Mouse (Mus musculus) liver, embryonic 14.5 days (tissue): ENCODE data around the gene Gxylt1.

Experiments
- CTCF ChIP-seq: IDR thresholded peaks from 2 replicates; pipeline ENCODE4 v1.5.1; 2016; ENCODE audit warnings: antibody characterized with exemption, low read depth, control low read depth
- EP300 ChIP-seq: IDR thresholded peaks from 2 replicates; pipeline ENCODE4 v1.6.1; 2016; ENCODE audit warnings: antibody characterized with exemption, low read depth

GRCm38 (mm10) chr15:93262818-93263217 is 12.2 kb downstream of the Gxylt1 start:
- TF ChIP-seq CTCF (0 out of 2 replicates have a peak, but pooled peaks have one; percentile 34), EP300 (no peak)
